Mouse (Mus musculus) forebrain, embryonic 14.5 days (tissue): Measurements from ENCODE around the gene Sdc4. TPM values are rescaled to one million over a fixed set of nuclear protein-coding genes. Genes with fewer than 3 reads are reported as not detected.

Source experiments
- ATAC-seq: fragments of 200-750 bp; cut with Nextera tagmentation; 2 replicates; pipeline ENCODE4 v1.8.0; 2017; ENCODE audit warnings: mild to moderate bottlenecking, moderate library complexity
- DNase-seq: peaks from one replicate; pipeline ENCODE4 v3.0.0-alpha.2; 2015; ENCODE audit warnings: low spot score
- H3K27ac ChIP-seq: fragments of 300-500 bp; sonication (generic); 2 replicates; pipeline ENCODE4 v1.5.1; 2014; ENCODE audit warnings: low read depth, mild to moderate bottlenecking, control low read depth, low read length, moderate library complexity
- H3K27me3 ChIP-seq: fragments of 300-500 bp; sonication (generic); replicated peaks from 2 replicates; pipeline ENCODE4 v1.6.1; 2014; ENCODE audit warnings: low read length, control low read depth, mixed read lengths; ENCODE audit not compliant: control insufficient read depth, insufficient read depth
- H3K36me3 ChIP-seq: fragments of 300-500 bp; sonication (generic); 2 replicates; pipeline ENCODE4 v1.6.1; 2014; ENCODE audit warnings: low read length, control low read depth; ENCODE audit not compliant: control insufficient read depth, insufficient read depth
- H3K4me1 ChIP-seq: fragments of 300-500 bp; sonication (generic); 2 replicates; pipeline ENCODE4 v1.6.1; 2014; ENCODE audit warnings: antibody characterized with exemption, low read length, control low read depth; ENCODE audit not compliant: control insufficient read depth, insufficient read depth
- H3K4me2 ChIP-seq: fragments of 300-500 bp; sonication (generic); 2 replicates; pipeline ENCODE4 v1.6.1; 2014; ENCODE audit warnings: mild to moderate bottlenecking, control low read depth, low read length
- H3K4me3 ChIP-seq: fragments of 300-500 bp; sonication (generic); 2 replicates; pipeline ENCODE4 v1.5.1; 2014; ENCODE audit warnings: low read depth, low read length, control low read depth
- H3K9ac ChIP-seq: fragments of 300-500 bp; sonication (generic); 2 replicates; pipeline ENCODE4 v1.6.1; 2014; ENCODE audit warnings: mild to moderate bottlenecking, low read length, control low read depth, moderate library complexity
- H3K9me3 ChIP-seq: fragments of 300-500 bp; sonication (generic); replicated peaks from 2 replicates; pipeline ENCODE4 v1.6.1; 2016; ENCODE audit warnings: low read length, control low read depth, mixed read lengths; ENCODE audit not compliant: control insufficient read depth
- WGBS: fragments of 180-500 bp; shearing (Covaris S2); extraction: QIAGEN DNeasy Blood & Tissue Kit; methylation state at CpG from one replicate; pipeline ENCODE4 v1.1.7; 2014; 5-methylcytosine and 5-hydroxymethylcytosine counted together
- polyA plus RNA-seq: library from polyadenylated mRNA; unstranded; fragments of >200 nt; fragmentation: Nextera tagmentation; extraction: Ambion mirVana; gene quantifications from 2 replicates; pipeline ENCODE4 v1.2.1, GENCODE M21; 2014

Sdc4 gene
- polyA plus RNA-seq, 1 experiment from 2014 or later = 3.9 TPM

GRCm38 (mm10) chr2:164436961-164437360 lies 6.7 kb downstream of the Sdc4 start:
- ATAC-seq (no peak), DNase-seq (no peak)
- Histone ChIP-seq H3K4me1 (peaks cover under 1% of the 10 kb centered on the region; the same call in 1 of the 2 replicates), H3K36me3 (no peaks in the 10 kb centered on the region), H3K9ac (no peak overlapping the region), H3K27me3 (no peaks in the 10 kb centered on the region), H3K4me2 (no peak overlapping the region), H3K4me3 (no peak overlapping the region), H3K9me3 (no peaks in the 10 kb centered on the region), H3K27ac (no peak overlapping the region)
- WGBS = 63% methylated on average over 3 of the region's 3 CpGs

DNA sequence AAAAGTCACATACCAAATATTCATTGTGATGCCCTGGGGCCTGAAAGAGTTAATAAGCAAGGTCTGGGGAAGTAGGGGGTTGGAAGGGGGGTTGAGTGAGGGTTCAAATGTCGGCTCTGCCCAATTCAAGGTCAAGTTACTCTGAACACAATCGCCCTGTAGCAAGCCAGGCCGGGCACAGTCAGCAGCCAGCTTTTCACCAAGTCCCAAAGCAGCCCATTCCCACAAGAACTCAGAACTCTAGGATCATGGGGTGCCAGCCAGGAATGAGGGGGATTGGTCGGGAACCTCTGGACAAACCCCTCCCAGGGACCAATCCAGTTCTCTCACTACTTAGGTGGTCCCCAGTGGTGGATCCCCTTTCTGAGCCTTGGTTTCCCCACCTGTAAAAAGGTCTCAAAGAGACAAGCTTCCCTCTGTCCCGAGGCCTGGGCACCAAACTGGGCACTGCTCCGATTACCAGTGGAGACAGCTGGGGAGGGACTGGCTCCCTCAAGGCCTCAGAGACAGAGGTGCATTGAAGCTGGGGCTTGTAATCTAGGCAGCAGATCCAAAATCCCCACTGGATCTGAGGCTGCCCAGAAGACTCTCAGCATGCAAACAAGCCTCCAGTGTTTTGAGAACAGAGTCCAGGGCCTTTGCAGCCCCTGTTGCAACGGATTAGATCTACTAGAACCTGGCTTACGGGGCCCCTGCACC lies 7.3 kb downstream of the Sdc4 start:
- Histone ChIP-seq H3K9ac (no peak overlapping the region), H3K4me3 (no peak overlapping the region), H3K4me1 (no peaks in the 10 kb centered on the region), H3K9me3 (no peaks in the 10 kb centered on the region), H3K27me3 (no peaks in the 10 kb centered on the region), H3K27ac (no peak overlapping the region), H3K4me2 (no peak overlapping the region), H3K36me3 (no peaks in the 10 kb centered on the region)
- ATAC-seq = no peak
- DNase-seq = no peak
- WGBS = 21% methylated on average over 8 of the region's 8 CpGs

DNA sequence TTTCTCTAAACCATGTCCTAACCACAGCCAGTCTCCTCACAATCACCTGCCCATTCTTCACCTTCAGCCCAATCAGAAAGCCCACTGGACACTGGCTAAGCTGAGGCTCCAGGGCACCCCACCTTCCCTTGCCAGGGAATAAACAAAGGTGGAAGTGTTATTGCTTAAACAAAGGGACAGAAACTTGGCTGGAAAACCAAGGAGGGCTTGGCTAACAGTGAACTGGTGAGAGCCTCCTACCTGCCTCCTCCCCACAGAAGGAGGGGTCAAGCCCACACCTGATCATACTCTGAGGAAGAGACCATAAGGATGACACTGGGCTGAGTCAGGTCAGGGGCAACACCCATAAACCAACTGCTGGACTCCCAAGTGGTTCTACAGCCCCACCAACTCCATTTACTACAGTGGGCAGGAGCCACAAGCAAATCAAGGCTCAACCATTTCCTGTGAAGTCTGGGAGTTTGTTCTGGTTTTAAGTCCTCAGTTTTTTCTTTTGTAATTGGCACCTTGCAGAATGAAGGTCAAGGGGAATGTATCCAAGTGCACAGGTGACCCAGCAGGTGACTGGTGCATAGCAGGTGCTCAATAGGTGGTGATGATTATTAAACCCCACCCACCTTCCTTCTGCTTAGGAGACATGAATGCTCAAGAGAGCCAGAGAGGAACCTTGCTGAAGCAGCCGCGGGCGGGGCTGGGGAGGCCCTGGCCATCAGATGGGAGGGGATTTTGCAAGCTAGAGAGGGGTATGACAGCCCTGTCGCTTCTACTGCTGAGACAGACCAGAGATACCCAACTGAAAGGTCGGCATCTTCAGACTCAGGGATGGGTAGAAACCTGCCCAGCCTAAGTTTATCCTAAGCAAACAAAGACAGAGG lies 8.2 kb downstream of the Sdc4 start:
- H3K27me3 ChIP-seq = no peaks in the 10 kb centered on the region
- H3K36me3 ChIP-seq = no peaks in the 10 kb centered on the region
- no peak for ATAC-seq
- no peak for DNase-seq
- 64% methylated on average over 5 of the region's 5 CpGs for WGBS
- no peak overlapping the region for H3K27ac ChIP-seq
- H3K4me1 ChIP-seq = no peaks in the 10 kb centered on the region
- H3K4me3 ChIP-seq = no peak overlapping the region
- H3K9me3 ChIP-seq = no peaks in the 10 kb centered on the region
- no peak overlapping the region for H3K9ac ChIP-seq
- no peak overlapping the region for H3K4me2 ChIP-seq

GRCm38 (mm10) chr2:164434681-164435080 lies 9.0 kb downstream of the Sdc4 start:
- no peak for ATAC-seq
- no peaks in the 10 kb centered on the region for H3K36me3 ChIP-seq
- 90% methylated on average over 3 of the region's 3 CpGs for WGBS
- H3K27ac ChIP-seq = no peak overlapping the region
- H3K4me3 ChIP-seq = no peak overlapping the region
- no peaks in the 10 kb centered on the region for H3K4me1 ChIP-seq
- no peak for DNase-seq
- no peak overlapping the region for H3K4me2 ChIP-seq
- no peaks in the 10 kb centered on the region for H3K9me3 ChIP-seq
- H3K9ac ChIP-seq = no peak overlapping the region
- H3K27me3 ChIP-seq = no peaks in the 10 kb centered on the region

DNA sequence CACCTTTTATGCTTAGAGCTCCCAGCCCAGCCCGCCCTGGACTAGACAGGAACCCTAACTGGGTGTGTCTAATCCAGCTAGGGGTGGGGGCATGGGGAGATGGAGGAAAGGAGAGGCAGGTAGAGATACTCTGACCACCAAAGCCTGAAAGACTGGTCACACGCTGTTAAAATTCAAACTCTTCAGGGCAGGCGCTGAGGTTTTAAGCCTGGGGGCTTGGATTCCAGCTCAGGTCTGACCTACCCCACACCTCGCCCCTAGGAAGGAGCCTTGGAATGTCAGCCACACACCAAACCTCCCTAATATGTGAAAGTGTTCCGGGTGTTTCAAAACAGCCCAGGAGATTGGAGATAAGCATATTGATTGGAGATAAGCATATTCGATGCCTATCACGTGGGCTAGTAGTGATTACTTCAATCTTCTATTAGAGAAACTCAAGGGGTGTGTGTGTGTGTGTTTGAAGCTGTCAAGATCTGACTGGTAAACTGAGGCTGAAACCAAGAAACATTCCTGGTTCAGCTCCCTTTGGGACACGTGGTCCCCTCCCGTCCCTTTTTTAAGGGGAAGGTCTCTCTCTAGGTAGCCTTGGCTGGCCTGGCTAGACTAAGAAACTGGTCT lies 10.3 kb downstream of the Sdc4 start:
- Histone ChIP-seq H3K27me3 (no peaks in the 10 kb centered on the region), H3K4me2 (no peak overlapping the region), H3K4me1 (no peaks in the 10 kb centered on the region), H3K27ac (no peak overlapping the region), H3K4me3 (no peak overlapping the region), H3K9me3 (no peaks in the 10 kb centered on the region), H3K36me3 (no peaks in the 10 kb centered on the region), H3K9ac (no peak overlapping the region)
- 86% methylated on average over 9 of the region's 9 CpGs for WGBS
- DNase-seq (no peak), ATAC-seq (no peak)

DNA sequence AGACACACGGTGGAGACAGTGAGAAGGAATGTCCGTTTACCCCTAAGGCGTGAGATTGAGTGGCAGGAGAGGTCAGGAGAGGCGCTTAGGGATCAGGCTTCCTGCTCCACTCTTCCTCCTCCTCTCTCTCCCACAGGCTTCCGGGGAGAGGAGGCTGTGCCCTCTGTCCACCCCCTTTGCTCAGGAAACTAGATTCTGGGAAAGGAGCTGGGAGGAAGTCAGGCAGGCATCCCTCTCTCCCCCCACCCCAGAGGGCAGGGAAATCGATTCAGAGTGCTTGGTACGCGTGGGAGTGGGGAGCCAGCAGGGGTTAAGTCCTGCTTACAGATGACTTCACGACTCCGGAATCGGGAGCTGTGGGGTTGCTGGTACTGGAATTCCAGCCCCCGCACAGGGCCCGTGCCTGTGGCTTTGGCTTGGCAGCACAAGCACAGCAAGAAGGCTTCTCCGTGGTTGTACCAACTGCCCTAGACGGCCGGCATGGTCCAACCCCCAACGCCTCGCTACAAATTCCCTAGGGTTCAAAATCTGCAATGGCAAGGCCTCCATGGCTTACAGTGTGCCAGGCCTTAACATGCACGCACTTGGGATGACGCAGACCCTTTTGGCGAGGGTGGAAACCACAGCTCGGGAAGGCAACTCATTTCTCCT lies 11.0 kb downstream of the Sdc4 start:
- no peaks in the 10 kb centered on the region for H3K4me1 ChIP-seq
- H3K27ac ChIP-seq = no peak overlapping the region
- H3K36me3 ChIP-seq = no peaks in the 10 kb centered on the region
- H3K27me3 ChIP-seq = no peaks in the 10 kb centered on the region
- no peak overlapping the region for H3K4me3 ChIP-seq
- H3K4me2 ChIP-seq = no peak overlapping the region
- ATAC-seq (no peak), DNase-seq (no peak)
- H3K9ac ChIP-seq = no peak overlapping the region
- WGBS = 41% methylated on average over 22 of the region's 22 CpGs
- no peaks in the 10 kb centered on the region for H3K9me3 ChIP-seq

GRCm38 (mm10) chr2:164431676-164432465 lies 11.8 kb downstream of the Sdc4 start:
- Histone ChIP-seq H3K9me3 (no peaks in the 10 kb centered on the region), H3K27ac (no peak overlapping the region), H3K27me3 (no peaks in the 10 kb centered on the region), H3K36me3 (no peaks in the 10 kb centered on the region), H3K4me2 (no peak overlapping the region), H3K4me3 (no peak overlapping the region), H3K4me1 (no peaks in the 10 kb centered on the region), H3K9ac (no peak overlapping the region)
- no peak for ATAC-seq
- DNase-seq = no peak
- 69% methylated on average over 9 of the region's 9 CpGs for WGBS

DNA sequence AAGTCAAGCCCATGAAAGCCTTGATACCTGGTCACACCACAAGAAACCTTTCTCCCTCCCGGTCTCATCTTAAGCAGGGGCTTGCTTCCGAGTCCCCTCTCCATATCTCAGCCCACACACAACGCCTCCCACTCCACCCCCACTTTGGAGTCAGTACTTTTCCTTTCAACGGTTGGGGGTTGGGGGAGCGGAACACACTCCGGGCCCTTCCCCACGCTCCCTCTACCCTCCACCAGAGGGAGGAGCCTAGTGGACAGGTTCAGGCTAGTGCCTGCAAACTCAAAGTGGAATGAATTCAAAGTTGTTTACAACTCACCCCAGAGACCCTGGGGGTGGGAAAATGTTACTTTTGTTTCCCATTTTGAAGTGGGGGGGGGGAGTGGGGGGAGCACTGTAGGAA lies 13.0 kb downstream of the Sdc4 start:
- WGBS = 19% methylated on average over 7 of the region's 7 CpGs
- Histone ChIP-seq H3K27ac (no peak overlapping the region), H3K4me3 (no peak overlapping the region), H3K36me3 (no peaks in the 10 kb centered on the region), H3K9me3 (no peaks in the 10 kb centered on the region), H3K9ac (no peak overlapping the region), H3K4me2 (no peak overlapping the region), H3K4me1 (no peaks in the 10 kb centered on the region), H3K27me3 (no peaks in the 10 kb centered on the region)
- DNase-seq (no peak), ATAC-seq (no peak)
